Mouse (Mus musculus) intestine, embryonic 16.5 days (tissue): ENCODE measurements around the gene Tmem223. TPM values are rescaled to one million over a fixed set of nuclear protein-coding genes. Genes with fewer than 3 reads are reported as not detected.
A peak's percentile ranks its signal among the peaks of the same experiment; 100 is the strongest.

Source experiments
- ATAC-seq: fragments of 200-750 bp; cut with Nextera tagmentation; 2 replicates; pipeline ENCODE4 v1.8.0; 2017; ENCODE audit warnings: moderate TSS enrichment, moderate library complexity
- H3K27ac ChIP-seq: fragments of 300-500 bp; sonication (generic); 2 replicates; pipeline ENCODE4 v1.5.1; 2014; ENCODE audit warnings: mild to moderate bottlenecking, low read length
- H3K27me3 ChIP-seq: fragments of 300-500 bp; sonication (generic); replicated peaks from 2 replicates; pipeline ENCODE4 v1.6.1; 2014; ENCODE audit warnings: low read length, control low read depth, mixed read lengths; ENCODE audit not compliant: control insufficient read depth, insufficient read depth
- H3K36me3 ChIP-seq: fragments of 300-500 bp; sonication (generic); 2 replicates; pipeline ENCODE4 v1.6.1; 2014; ENCODE audit warnings: low read length, control low read depth; ENCODE audit not compliant: control insufficient read depth, insufficient read depth
- H3K4me1 ChIP-seq: fragments of 300-500 bp; sonication (generic); 2 replicates; pipeline ENCODE4 v1.6.1; 2014; ENCODE audit warnings: low read length, control low read depth, mixed read lengths; ENCODE audit not compliant: control insufficient read depth, insufficient read depth
- H3K4me2 ChIP-seq: fragments of 300-500 bp; sonication (generic); 2 replicates; pipeline ENCODE4 v1.6.1; 2014; ENCODE audit warnings: low read depth, low read length, control low read depth
- H3K4me3 ChIP-seq: fragments of 300-500 bp; sonication (generic); 2 replicates; pipeline ENCODE4 v1.5.1; 2014; ENCODE audit warnings: mild to moderate bottlenecking, low read length
- H3K9ac ChIP-seq: fragments of 300-500 bp; sonication (generic); 2 replicates; pipeline ENCODE4 v1.6.1; 2014; ENCODE audit warnings: low read depth, low read length
- H3K9me3 ChIP-seq: fragments of 300-500 bp; sonication (generic); 2 replicates; pipeline ENCODE4 v1.6.1; 2016; ENCODE audit warnings: low read length, control low read depth; ENCODE audit not compliant: control insufficient read depth
- WGBS: fragments of 180-500 bp; shearing (Covaris S2); extraction: QIAGEN DNeasy Blood & Tissue Kit; methylation state at CpG from one replicate; pipeline ENCODE4 v1.1.7; 2014; 5-methylcytosine and 5-hydroxymethylcytosine counted together
- polyA plus RNA-seq: library from polyadenylated mRNA; unstranded; fragments of >200 nt; fragmentation: Nextera tagmentation; extraction: Ambion mirVana; gene quantifications from 2 replicates; pipeline ENCODE4 v1.2.1, GENCODE M21; 2015

The Tmem223 gene
- polyA plus RNA-seq, 1 experiment from 2014 or later, result 164 TPM

DNA sequence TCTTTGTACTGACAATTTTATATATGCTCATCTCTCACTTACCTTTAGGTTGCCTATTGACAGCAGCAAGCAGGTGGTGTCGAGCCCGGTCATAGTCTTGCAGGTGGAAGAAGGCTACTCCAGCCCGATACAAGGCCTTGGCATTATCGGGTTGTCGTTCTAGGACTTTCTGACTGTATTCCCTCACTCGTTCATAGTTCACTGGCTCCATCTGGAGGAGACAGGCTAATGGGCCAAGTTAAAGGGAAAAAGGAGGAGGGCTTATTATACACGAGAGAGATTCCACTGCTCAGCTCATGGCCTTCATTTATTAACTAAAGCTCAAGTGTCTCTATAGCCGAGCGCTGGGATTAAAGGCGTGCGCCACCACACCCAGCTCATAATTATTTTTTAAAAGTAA is 45.0 kb downstream of the Tmem223 start:
- WGBS, result 66% methylated on average over 11 of the region's 11 CpGs
- no peaks in the 10 kb centered on the region for H3K27me3 ChIP-seq
- peaks cover 9% of the 10 kb centered on the region for H3K4me1 ChIP-seq
- no peak overlapping the region for H3K4me3 ChIP-seq
- no peak overlapping the region for H3K27ac ChIP-seq
- 0 out of 2 replicates have a peak, but pooled peaks cover 7% of the 10 kb centered on the region for H3K36me3 ChIP-seq
- H3K9ac ChIP-seq, result no peak overlapping the region
- no peak for ATAC-seq
- H3K9me3 ChIP-seq, result no peaks in the 10 kb centered on the region
- H3K4me2 ChIP-seq, result no peak overlapping the region

DNA sequence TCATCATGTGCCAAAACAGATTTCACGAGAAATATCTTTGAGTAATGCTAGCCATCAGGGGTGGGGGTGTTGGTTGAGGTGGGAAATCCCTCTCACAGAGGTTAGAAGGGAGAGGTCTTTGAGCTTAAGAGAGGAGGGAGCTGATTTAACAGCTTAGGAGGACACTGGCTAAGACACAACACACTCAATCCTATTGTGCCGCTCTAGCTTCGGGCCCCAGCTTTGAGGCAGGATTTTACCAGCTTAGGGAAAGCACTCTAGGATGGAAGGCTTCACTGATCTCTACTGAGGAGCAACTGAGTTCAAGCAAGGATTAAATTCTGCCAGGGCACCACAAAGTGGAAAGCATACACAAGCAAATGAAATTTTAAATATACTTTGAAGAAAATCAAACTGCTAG is 46.2 kb downstream of the Tmem223 start:
- no peaks in the 10 kb centered on the region for H3K9me3 ChIP-seq
- 0 out of 2 replicates have a peak, but pooled peaks cover 7% of the 10 kb centered on the region for H3K36me3 ChIP-seq
- H3K4me3 ChIP-seq, result no peak overlapping the region
- no peak for ATAC-seq
- no peaks in the 10 kb centered on the region for H3K27me3 ChIP-seq
- 74% methylated on average over 3 of the region's 3 CpGs for WGBS
- H3K9ac ChIP-seq, result 0 out of 2 replicates have a peak overlapping the region, but pooled peaks have one; percentile 8
- H3K27ac ChIP-seq, result no peak overlapping the region
- H3K4me1 ChIP-seq, result peaks cover 11% of the 10 kb centered on the region
- no peak overlapping the region for H3K4me2 ChIP-seq

DNA sequence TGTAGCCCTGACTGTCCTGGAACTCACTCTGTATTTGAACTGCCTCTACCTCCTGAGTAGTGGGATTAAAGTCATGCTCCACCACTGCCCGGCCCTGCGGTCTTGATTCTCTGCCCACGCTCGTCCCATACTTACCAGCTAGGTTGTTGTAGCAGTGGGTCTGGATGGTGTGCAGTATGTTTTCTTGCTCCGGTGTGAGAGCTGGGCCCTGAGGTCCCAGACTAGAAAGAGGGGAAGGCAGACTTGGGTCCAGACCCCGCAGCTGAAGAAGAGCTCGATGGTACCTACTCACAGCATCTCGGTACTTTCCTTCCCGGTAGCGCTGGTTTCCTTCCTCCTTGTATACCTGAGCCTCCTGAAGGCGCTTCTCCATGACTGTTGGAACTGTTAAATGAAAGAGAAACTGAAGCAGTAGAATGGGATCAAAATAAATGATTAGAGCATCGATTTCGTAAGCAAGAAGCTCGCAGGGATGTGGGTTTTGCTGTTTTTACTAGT is 47.6 kb downstream of the Tmem223 start:
- 17% methylated on average over 14 of the region's 14 CpGs for WGBS
- peak overlapping the region; percentile 100 for H3K4me3 ChIP-seq
- ATAC-seq, result no peak
- peak overlapping the region; percentile 73 for H3K9ac ChIP-seq
- H3K4me1 ChIP-seq, result peaks cover 21% of the 10 kb centered on the region
- no peaks in the 10 kb centered on the region for H3K27me3 ChIP-seq
- no peaks in the 10 kb centered on the region for H3K9me3 ChIP-seq
- H3K36me3 ChIP-seq, result peaks cover 13% of the 10 kb centered on the region
- H3K4me2 ChIP-seq, result peak overlapping the region; percentile 80
- H3K27ac ChIP-seq, result peak overlapping the region; percentile 98

DNA sequence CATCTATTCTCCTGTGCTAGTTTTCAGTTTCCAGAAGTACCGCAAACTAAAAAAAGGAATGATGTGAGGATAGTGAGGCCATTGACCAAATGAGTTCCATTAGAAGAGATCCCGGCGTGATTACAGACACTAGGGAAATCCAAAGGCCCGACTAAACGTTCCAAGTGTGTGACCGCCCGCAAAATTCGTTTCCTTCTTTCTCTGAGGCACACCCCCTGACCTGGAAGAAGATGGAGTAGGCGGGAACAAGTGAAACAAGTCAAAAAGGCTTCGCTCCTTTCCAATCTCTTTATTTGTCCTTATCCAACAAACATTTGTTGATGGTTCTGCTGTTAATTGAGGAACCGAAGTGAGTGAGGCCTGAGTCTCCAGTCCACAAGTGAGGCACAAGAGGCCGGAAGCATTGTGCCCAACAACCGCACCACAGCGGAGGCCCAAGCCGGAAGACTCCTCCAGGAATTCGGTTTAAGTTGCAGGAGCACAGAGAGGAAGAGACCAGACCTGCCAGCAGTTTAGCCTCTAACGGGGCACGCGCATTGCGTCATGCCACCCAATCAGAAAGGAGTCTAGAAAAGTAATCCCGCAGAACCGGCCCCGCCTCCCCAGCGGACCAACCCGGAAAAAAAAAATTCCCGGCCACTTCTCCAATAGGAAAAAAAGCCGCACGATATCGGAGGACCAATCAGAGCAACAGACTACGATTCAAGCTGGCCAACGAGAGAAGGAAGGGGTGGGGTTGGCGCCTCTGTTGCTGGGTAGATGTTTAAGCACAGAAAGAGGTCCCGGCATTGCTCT is 48.2 kb downstream of the Tmem223 start, which contains the start of gene Ttc9c:
Gene Ttc9c, minus strand, starts transcription at position 533 of the 795 bp plus-strand sequence.
- peak within 1 kb of the TSS; percentile 100 for H3K27ac ChIP-seq
- H3K4me1 ChIP-seq, result peaks cover 21% of the 10 kb centered on the region
- peak within 1 kb of the TSS; percentile 100 for H3K4me3 ChIP-seq
- no peaks in the 10 kb centered on the region for H3K9me3 ChIP-seq
- peak within 1 kb of the TSS; percentile 87 for H3K4me2 ChIP-seq
- peaks cover 14% of the 10 kb centered on the region for H3K36me3 ChIP-seq
- H3K27me3 ChIP-seq, result no peaks in the 10 kb centered on the region
- peak; percentile 92 for ATAC-seq
- under 1% methylated on average over 33 of the region's 33 CpGs for WGBS
- peak within 1 kb of the TSS; percentile 97 for H3K9ac ChIP-seq

DNA sequence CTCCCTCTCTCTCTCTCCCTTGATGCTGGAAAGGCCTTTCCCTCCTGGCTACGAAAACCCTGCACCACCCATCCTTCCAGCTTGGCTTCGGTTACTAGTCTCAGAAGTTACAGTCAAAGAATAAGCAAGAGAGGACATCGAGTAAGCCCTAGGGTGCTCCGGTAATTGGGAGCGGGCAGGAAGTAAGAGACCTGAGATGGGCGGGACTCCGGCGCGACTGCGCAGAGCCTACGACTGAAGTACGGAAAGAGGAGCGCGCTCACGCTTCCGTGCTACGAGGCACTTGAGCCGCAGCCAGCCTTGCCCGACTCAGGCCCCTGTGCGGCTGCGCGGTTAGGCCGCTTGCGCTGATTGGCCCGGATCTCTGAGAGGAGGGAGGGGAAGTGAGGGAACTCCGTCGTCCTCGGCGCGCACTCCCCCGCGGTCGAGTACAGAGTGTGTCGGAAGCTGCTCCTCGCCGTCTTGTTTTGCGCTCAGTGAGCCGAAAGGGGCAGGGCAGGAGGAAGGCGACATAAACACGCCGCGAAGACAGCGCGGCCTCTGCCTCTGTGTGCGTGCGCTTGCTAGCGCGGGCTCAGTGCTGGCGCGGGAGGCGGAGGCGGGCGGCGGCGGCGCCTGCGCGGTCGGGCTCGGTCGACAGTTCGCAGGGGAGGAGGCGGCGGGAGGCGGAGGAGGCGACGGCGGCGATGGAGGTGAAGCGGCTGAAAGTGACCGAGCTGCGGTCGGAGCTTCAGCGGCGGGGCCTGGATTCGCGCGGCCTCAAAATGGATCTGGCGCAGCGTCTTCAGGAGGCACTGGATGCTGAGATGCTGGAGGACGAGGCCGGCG is 49.0 kb downstream of the Tmem223 start, which contains the start of gene Hnrnpul2:
Gene Hnrnpul2, plus strand, starts transcription at position 415 of the 828 bp plus-strand sequence.
- H3K36me3 ChIP-seq, result peaks cover 13% of the 10 kb centered on the region
- H3K4me3 ChIP-seq, result peak within 1 kb of the TSS; percentile 100
- H3K9me3 ChIP-seq, result no peaks in the 10 kb centered on the region
- peak; percentile 95 for ATAC-seq
- peaks cover 21% of the 10 kb centered on the region for H3K4me1 ChIP-seq
- 0% methylated on average over 72 of the region's 83 CpGs for WGBS
- H3K9ac ChIP-seq, result peak within 1 kb of the TSS; percentile 97
- peak within 1 kb of the TSS; percentile 87 for H3K4me2 ChIP-seq
- no peaks in the 10 kb centered on the region for H3K27me3 ChIP-seq
- peak within 1 kb of the TSS; percentile 100 for H3K27ac ChIP-seq

DNA sequence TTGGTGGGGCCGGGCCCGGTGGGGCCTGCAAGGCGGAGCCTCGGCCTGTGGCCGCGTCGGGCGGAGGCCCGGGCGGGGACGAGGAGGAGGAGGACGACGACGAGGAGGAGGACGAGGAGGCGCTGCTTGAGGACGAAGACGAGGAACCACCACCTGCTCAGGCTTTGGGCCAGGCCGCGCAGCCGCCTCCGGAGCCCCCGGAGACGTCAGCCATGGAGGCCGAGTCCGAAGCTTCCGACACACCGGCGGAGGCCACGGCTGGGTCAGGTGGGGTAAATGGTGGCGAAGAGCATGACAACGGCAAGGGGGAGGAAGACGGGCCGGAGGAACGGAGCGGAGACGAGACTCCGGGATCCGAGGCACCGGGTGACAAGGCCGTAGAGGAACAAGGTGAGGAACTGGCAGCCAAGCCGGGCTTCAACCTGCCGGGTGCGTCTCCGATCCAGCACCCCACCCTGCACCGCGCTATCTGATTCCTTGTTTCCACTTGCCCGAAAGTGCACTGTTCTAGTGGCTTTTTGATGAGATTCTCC is 49.7 kb downstream of the Tmem223 start:
- under 1% methylated on average over 48 of the region's 48 CpGs for WGBS
- Histone ChIP-seq H3K27me3 (no peaks in the 10 kb centered on the region), H3K4me1 (peaks cover 21% of the 10 kb centered on the region), H3K27ac (peak overlapping the region; percentile 100), H3K9ac (peak overlapping the region; percentile 97), H3K9me3 (no peaks in the 10 kb centered on the region), H3K36me3 (peaks cover 13% of the 10 kb centered on the region), H3K4me3 (peak overlapping the region; percentile 100), H3K4me2 (peak overlapping the region; percentile 87)
- peak; percentile 27 for ATAC-seq

DNA sequence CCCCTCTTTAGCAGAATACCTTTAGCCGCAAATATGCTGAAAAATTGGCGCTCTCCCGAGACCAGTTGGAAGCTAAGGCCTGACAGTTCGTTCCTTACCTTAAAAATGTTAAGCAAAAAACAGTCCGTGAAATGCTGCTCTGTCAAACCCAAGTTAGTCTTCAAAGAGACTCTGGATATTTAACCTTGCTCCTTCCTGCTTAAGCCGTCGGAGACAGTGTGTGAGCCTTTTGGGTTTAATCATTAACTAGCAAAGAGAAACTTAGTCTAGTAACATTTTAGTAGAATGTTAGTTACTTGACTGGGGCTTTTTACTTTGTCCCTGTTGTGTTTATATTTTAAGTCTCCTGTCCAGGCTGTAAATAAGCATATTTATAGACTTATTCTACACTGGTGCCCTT is 50.4 kb downstream of the Tmem223 start:
- peak overlapping the region; percentile 97 for H3K9ac ChIP-seq
- peak overlapping the region; percentile 87 for H3K4me2 ChIP-seq
- ATAC-seq, result no peak
- 0% methylated on average over 7 of the region's 7 CpGs for WGBS
- no peaks in the 10 kb centered on the region for H3K9me3 ChIP-seq
- H3K27me3 ChIP-seq, result no peaks in the 10 kb centered on the region
- peaks cover 14% of the 10 kb centered on the region for H3K36me3 ChIP-seq
- peaks cover 21% of the 10 kb centered on the region for H3K4me1 ChIP-seq
- H3K27ac ChIP-seq, result peak overlapping the region; percentile 100
- H3K4me3 ChIP-seq, result peak overlapping the region; percentile 100
